Mouse (Mus musculus) C2C12 (cell line): ENCODE results near the gene Mpzl1. TPM values are rescaled to one million over a fixed set of nuclear protein-coding genes. Genes with fewer than 3 reads are reported as not detected.

Source experiments
- H3K27me3 ChIP-seq: one replicate; pipeline ENCODE4 v1.6.1; 2011; ENCODE audit not compliant: control insufficient read depth, insufficient read depth, insufficient read length
- H3K36me3 ChIP-seq: one replicate; pipeline ENCODE4 v1.6.1; 2011; ENCODE audit not compliant: control insufficient read depth, insufficient read depth
- H3K4me3 ChIP-seq: one replicate; pipeline ENCODE4 v1.5.1; 2011; ENCODE audit warnings: mild to moderate bottlenecking, control low read depth; ENCODE audit not compliant: poor library complexity, insufficient read depth, severe bottlenecking
- H3K79me2 ChIP-seq: one replicate; pipeline ENCODE4 v1.6.1; 2011; ENCODE audit not compliant: control insufficient read depth, insufficient read depth
- H3K79me3 ChIP-seq: one replicate; pipeline ENCODE4 v1.6.1; 2011; ENCODE audit warnings: low read depth, control low read depth
- H3ac ChIP-seq: one replicate; pipeline ENCODE3; 2011; ENCODE audit warnings: low read depth; ENCODE audit not compliant: control insufficient read depth, insufficient read length
- CEBPB ChIP-seq: IDR thresholded peaks from one replicate; pipeline ENCODE4 v1.6.1; 2011; ENCODE audit warnings: low read depth, mild to moderate bottlenecking, control low read depth, moderate library complexity
- CTCF ChIP-seq: IDR thresholded peaks from one replicate; pipeline ENCODE4 v1.5.1; 2011; ENCODE audit not compliant: control insufficient read depth, insufficient read depth, insufficient read length
- FOSL1 ChIP-seq: IDR thresholded peaks from one replicate; pipeline ENCODE4 v1.8.0; 2011; ENCODE audit warnings: mild to moderate bottlenecking, low read length; ENCODE audit not compliant: poor library complexity, insufficient read depth, severe bottlenecking
- MAX ChIP-seq: IDR thresholded peaks from one replicate; pipeline ENCODE4 v1.6.1; 2011; ENCODE audit warnings: mild to moderate bottlenecking, control low read depth
- MYOD1 ChIP-seq: IDR thresholded peaks from one replicate; pipeline ENCODE4 v1.6.1; 2011; ENCODE audit warnings: low read depth; ENCODE audit not compliant: control insufficient read depth, insufficient read length
- MYOG ChIP-seq: IDR thresholded peaks from one replicate; pipeline ENCODE4 v1.6.1; 2011; ENCODE audit not compliant: control insufficient read depth, insufficient read length; ENCODE audit errors: extremely low read depth
- USF1 ChIP-seq: IDR thresholded peaks from one replicate; pipeline ENCODE4 v1.6.1; 2011; ENCODE audit warnings: low read depth, mild to moderate bottlenecking, control low read depth, moderate library complexity
- polyA plus RNA-seq: library from polyadenylated mRNA; unstranded; fragments of >200 nt; fragmentation: generic; extraction: Trizol; gene quantifications from one replicate; pipeline ENCODE4 v1.2.1, GENCODE M21; 2012; ENCODE audit warnings: missing spikeins

Gene Mpzl1
- polyA plus RNA-seq, 1 experiment = 32.1 TPM

- TF ChIP-seq FOSL1 (no peak), MYOD1 (no peak), CEBPB (no peak), MYOG (no peak), CTCF (no peak), MAX (no peak), USF1 (no peak)
- Histone ChIP-seq H3K4me3 (no peak overlapping the region), H3K79me2 (no peaks in the 10 kb centered on the region), H3K36me3 (no peaks in the 10 kb centered on the region), H3K27me3 (peaks cover 56% of the 10 kb centered on the region), H3ac (no peak overlapping the region), H3K79me3 (no peaks in the 10 kb centered on the region)
Measured at GRCm38 (mm10) chr1:165678861-165679617, 44.7 kb upstream of the Mpzl1 start.

- Histone ChIP-seq H3K79me2 (no peaks in the 10 kb centered on the region), H3K79me3 (no peaks in the 10 kb centered on the region), H3K36me3 (no peaks in the 10 kb centered on the region), H3K4me3 (no peak overlapping the region), H3K27me3 (peaks cover 54% of the 10 kb centered on the region), H3ac (no peak overlapping the region)
- TF ChIP-seq USF1 (no peak), FOSL1 (no peak), MAX (no peak), MYOD1 (no peak), MYOG (no peak), CEBPB (no peak), CTCF (no peak)
Measured at GRCm38 (mm10) chr1:165677558-165677957, 43.2 kb upstream of the Mpzl1 start.

- no peak for TF ChIP-seq CTCF
Measured at GRCm38 (mm10) chr1:165676993-165677392, 42.7 kb upstream of the Mpzl1 start.

GRCm38 (mm10) chr1:165675167-165675566, 40.8 kb upstream of the Mpzl1 start:
- no peak overlapping the region for H3K4me3 ChIP-seq

More at GRCm38 (mm10) chr1:165676993-165677392, 42.7 kb upstream of the Mpzl1 start:
- Histone ChIP-seq H3K4me3 (no peak overlapping the region), H3ac (no peak overlapping the region), H3K36me3 (no peaks in the 10 kb centered on the region), H3K79me3 (no peaks in the 10 kb centered on the region), H3K79me2 (no peaks in the 10 kb centered on the region), H3K27me3 (peaks cover 48% of the 10 kb centered on the region)

GRCm38 (mm10) chr1:165672355-165672754, 38.0 kb upstream of the Mpzl1 start:
- Histone ChIP-seq H3ac (no peak overlapping the region), H3K79me2 (no peaks in the 10 kb centered on the region), H3K27me3 (peaks cover 50% of the 10 kb centered on the region)

More at GRCm38 (mm10) chr1:165675167-165675566, 40.8 kb upstream of the Mpzl1 start:
- TF ChIP-seq MYOD1 (no peak), CTCF (no peak), MAX (no peak), CEBPB (no peak), FOSL1 (no peak), USF1 (no peak), MYOG (no peak)
- Histone ChIP-seq H3K79me2 (no peaks in the 10 kb centered on the region), H3K27me3 (peaks cover 55% of the 10 kb centered on the region), H3ac (no peak overlapping the region), H3K79me3 (no peaks in the 10 kb centered on the region), H3K36me3 (no peaks in the 10 kb centered on the region)

GRCm38 (mm10) chr1:165670056-165670455, 35.7 kb upstream of the Mpzl1 start:
- H3K79me2 ChIP-seq = no peaks in the 10 kb centered on the region
- peaks cover 40% of the 10 kb centered on the region for H3K27me3 ChIP-seq
- H3K36me3 ChIP-seq = no peaks in the 10 kb centered on the region
- TF ChIP-seq CEBPB (no peak), MYOG (no peak), MYOD1 (no peak), USF1 (no peak), CTCF (no peak), FOSL1 (no peak), MAX (no peak)
- no peaks in the 10 kb centered on the region for H3K79me3 ChIP-seq
- H3K4me3 ChIP-seq = no peak overlapping the region
- H3ac ChIP-seq = no peak overlapping the region

More at GRCm38 (mm10) chr1:165672355-165672754, 38.0 kb upstream of the Mpzl1 start:
- H3K4me3 ChIP-seq = no peak overlapping the region
- TF ChIP-seq MYOG (no peak), CEBPB (no peak), MAX (no peak), CTCF (no peak), USF1 (no peak), MYOD1 (no peak), FOSL1 (no peak)
- no peaks in the 10 kb centered on the region for H3K79me3 ChIP-seq
- no peaks in the 10 kb centered on the region for H3K36me3 ChIP-seq
